Mouse (Mus musculus): ENCODE results near the gene Cldn7. TPM values are rescaled to one million over a fixed set of nuclear protein-coding genes. Genes with fewer than 3 reads are reported as not detected.

Cldn7 gene
- total RNA-seq, 2 experiments from 2014 or later = not detected

Small RNA genes lying within 50 kb of the gene (microRNA-seq; reads per million reads assigned to microRNA genes)
- gene Gm44349 = not detected
- 11,152 reads per million, percentile 96 among the genes with 10 or more reads in this experiment for gene Mir324

Other genes starting within 250 kb of the Cldn7 start
- 10 to 100 TPM; 52.1 to 52.9 TPM for gene Polr2a, start 206.1 kb upstream of the Cldn7 start, total RNA-seq (2021)
- gene Slc35g3, start 202.8 kb upstream of the Cldn7 start, total RNA-seq (2021) = not detected
- 10 to 100 TPM; 57.1 to 67.6 TPM for gene Zbtb4, start 198.9 kb upstream of the Cldn7 start, total RNA-seq (2021)
- 1 to 10 TPM in 1 of 2 experiments, under 1 TPM in 1; 0.95 to 1.2 TPM for gene Chrnb1, start 168.8 kb upstream of the Cldn7 start, total RNA-seq (2021)
- 10 to 100 TPM; 20.0 to 21.5 TPM for gene Fgf11, start 162.9 kb upstream of the Cldn7 start, total RNA-seq (2021)
- not detected for gene Tmem102, start 159.2 kb upstream of the Cldn7 start, total RNA-seq (2021)
- gene Gm39566, start 149.5 kb upstream of the Cldn7 start, total RNA-seq (2021) = not detected
- not detected for gene Spem2, start 146.3 kb upstream of the Cldn7 start, total RNA-seq (2021)
- gene Spem1, start 142.6 kb upstream of the Cldn7 start, total RNA-seq (2021) = under 1 TPM; 0.45 to 0.57 TPM
- 100 to 1,000 TPM; 268 to 274 TPM for gene Nlgn2, start 127.0 kb upstream of the Cldn7 start, total RNA-seq (2021)
- gene Tmem256, start 126.3 kb upstream of the Cldn7 start, total RNA-seq (2021) = 100 to 1,000 TPM; 151 to 159 TPM
- 10 to 100 TPM; 28.4 to 32.2 TPM for gene Plscr3, start 118.4 kb upstream of the Cldn7 start, total RNA-seq (2021)
- under 1 TPM; 0.11 to 0.14 TPM for gene Tnk1, start 106.0 kb upstream of the Cldn7 start, total RNA-seq (2021)
- gene Tmem95, start 86.8 kb upstream of the Cldn7 start, total RNA-seq (2021) = not detected
- under 1 TPM; 0.57 to 0.62 TPM for gene Kctd11, start 83.4 kb upstream of the Cldn7 start, total RNA-seq (2021)
- under 1 TPM; 0.15 to 0.26 TPM for gene Acap1, start 69.2 kb upstream of the Cldn7 start, total RNA-seq (2021)
- 1 to 10 TPM; 1.8 TPM for gene 2810408A11Rik, start 63.8 kb upstream of the Cldn7 start, total RNA-seq (2021)
- 100 to 1,000 TPM; 126 to 129 TPM for gene Neurl4, start 63.7 kb upstream of the Cldn7 start, total RNA-seq (2021)
- 10 to 100 TPM; 24.8 to 25.7 TPM for gene Gps2, start 50.9 kb upstream of the Cldn7 start, total RNA-seq (2021)
- 100 to 1,000 TPM; 525 to 535 TPM for gene Eif5a, start 42.8 kb upstream of the Cldn7 start, total RNA-seq (2021)
- gene Ybx2, start 29.0 kb upstream of the Cldn7 start, total RNA-seq (2021) = 1 to 10 TPM; 9.5 TPM
- 1 to 10 TPM; 1.3 to 1.4 TPM for gene Slc2a4, start 16.6 kb upstream of the Cldn7 start, total RNA-seq (2021)
- 100 to 1,000 TPM; 104 to 118 TPM for gene Ctdnep1, start 16.4 kb downstream of the Cldn7 start, total RNA-seq (2021)
- gene Elp5, start 17.7 kb downstream of the Cldn7 start, total RNA-seq (2021) = 100 to 1,000 TPM; 114 to 125 TPM
- gene Gabarap, start 26.4 kb downstream of the Cldn7 start, total RNA-seq (2021) = 100 to 1,000 TPM; 252 to 266 TPM
- 10 to 100 TPM; 35.2 to 38.6 TPM for gene Phf23, start 31.0 kb downstream of the Cldn7 start, total RNA-seq (2021)
- gene Dvl2, start 35.8 kb downstream of the Cldn7 start, total RNA-seq (2021) = 10 to 100 TPM; 27.5 to 30.3 TPM
- gene Acadvl, start 50.6 kb downstream of the Cldn7 start, total RNA-seq (2021) = 10 to 100 TPM; 44.8 to 48.0 TPM
- 100 to 1,000 TPM; 871 to 875 TPM for gene Dlg4, start 52.2 kb downstream of the Cldn7 start, total RNA-seq (2021)
- gene Asgr1, start 89.3 kb downstream of the Cldn7 start, total RNA-seq (2021) = 1 to 10 TPM; 1.4 to 1.5 TPM
- not detected for gene Asgr2, start 127.9 kb downstream of the Cldn7 start, total RNA-seq (2021)
- under 1 TPM; 0.30 to 0.36 TPM for gene Mgl2, start 165.6 kb downstream of the Cldn7 start, total RNA-seq (2021)
- 1 to 10 TPM; 1.2 to 3.4 TPM for gene Clec10a, start 191.4 kb downstream of the Cldn7 start, total RNA-seq (2021)
- gene Slc16a11, start 248.0 kb downstream of the Cldn7 start, total RNA-seq (2021) = 10 to 100 TPM; 33.9 to 37.1 TPM

All from left cerebral cortex, postnatal 10 days (tissue).